Mouse (Mus musculus) stomach, postnatal 0 days (tissue): ENCODE results near the gene Crcp.

ENCODE experiments used
- CTCF ChIP-seq: IDR thresholded peaks from 2 replicates; pipeline ENCODE4 v1.5.1; 2016; ENCODE audit warnings: antibody characterized with exemption, low read depth, mild to moderate bottlenecking, moderate library complexity
- EP300 ChIP-seq: optimal IDR thresholded peaks from 2 replicates; pipeline ENCODE3; 2016; ENCODE audit warnings: antibody characterized with exemption

DNA sequence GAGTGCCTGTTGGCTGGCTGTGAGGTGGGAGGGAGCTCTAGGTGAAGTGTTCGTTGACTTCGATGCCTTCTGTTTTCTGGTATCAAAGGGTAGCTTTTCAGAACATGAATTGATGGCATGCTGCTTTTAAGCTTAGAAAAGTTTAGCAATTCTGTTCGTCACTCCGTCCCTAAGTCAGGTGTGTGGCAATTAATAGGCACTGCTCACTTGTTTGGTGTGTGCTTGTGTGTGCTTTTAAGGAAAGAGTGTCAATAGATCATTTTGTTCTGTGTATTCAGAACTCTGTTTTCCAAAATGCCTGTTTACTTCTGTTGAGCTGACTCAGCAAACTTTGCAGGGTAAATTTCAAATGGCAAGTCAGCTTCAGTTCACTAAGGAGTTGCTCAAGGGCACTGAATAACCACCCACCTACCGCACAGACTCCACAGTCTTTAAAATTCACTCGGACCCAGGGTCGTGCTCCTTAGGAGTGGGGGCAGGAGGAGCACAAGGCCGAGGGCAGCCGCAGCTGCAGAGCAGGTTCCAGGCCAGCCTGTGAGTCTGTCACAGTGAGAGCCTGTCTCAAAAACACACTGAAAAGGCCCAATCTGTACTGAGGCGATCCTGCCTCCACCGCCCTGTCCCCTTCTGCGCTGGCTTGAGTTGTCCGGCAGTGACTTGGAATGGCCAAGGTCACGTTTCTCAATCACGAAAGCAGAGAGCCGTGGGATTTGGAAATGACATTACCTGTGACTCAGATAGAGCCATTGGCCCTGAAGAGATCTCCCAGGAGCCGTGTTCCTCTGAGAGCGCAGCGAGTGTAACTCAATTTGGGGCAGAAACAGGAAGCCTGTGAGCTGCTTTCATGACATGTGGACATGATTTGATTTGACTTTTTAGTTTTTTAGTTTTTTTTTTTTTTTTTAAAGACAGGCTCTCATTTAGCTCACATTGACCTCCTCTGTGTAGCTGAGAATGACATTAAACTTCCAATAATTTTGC is 2.6 kb downstream of the Crcp start:
- TF ChIP-seq EP300 (no peak), CTCF (no peak)
